Mouse (Mus musculus) lung, postnatal 4 days (tissue): Measurements from ENCODE around the gene Polr3gl.
A peak's percentile ranks its signal among the peaks of the same experiment; 100 is the strongest.
"Not testable (repeated sequence)": the region's sequence is repeated elsewhere in the genome, so short reads cannot be mapped to it uniquely, and the experiment has no call there.

Source experiments
- DNase-seq, 2 experiments: peaks; one replicate each; pipeline ENCODE4 v3.0.0; 2021

Polr3gl gene

DNA sequence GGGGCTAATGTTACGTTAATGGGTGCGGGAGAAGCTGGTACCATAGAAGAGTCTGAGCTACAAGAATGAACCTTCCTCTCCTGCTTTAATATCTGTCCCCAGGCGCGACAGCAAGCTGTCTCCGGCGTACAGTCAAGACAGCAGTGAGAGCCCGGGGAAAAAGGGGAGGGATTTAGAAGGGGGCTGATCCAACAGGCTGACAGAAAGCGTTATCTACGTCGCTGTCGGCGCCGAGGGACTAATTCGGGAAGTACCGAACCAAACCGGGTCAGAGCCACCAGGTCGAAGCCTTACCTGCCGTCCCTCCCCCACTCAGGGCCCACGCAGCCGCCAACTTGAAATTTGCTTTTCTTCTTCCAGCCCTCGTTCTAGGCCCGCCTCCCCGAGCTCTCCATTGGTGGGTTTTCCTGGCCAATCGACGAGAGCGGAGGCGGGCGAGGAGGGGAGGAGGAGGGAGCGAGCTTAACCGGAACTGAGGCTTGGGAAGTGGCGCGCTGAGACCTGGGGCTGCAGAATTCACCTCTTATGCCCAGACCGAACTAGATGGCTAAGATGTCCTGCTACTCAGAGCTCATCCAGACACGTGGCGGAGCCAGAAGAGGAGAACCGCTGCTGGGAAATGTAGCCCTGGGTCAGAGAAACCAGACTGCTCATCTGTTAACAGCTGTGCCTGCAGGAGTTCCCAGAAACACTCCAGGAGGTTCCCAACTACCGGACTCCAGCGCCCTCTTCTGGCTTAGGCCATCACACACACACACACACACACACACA lies at the start of gene Polr3gl:
Gene Polr3gl (minus strand): TSS at position 392 of the 771 bp plus-strand sequence.
- DNase-seq, result peak; percentile 95 to 96

DNA sequence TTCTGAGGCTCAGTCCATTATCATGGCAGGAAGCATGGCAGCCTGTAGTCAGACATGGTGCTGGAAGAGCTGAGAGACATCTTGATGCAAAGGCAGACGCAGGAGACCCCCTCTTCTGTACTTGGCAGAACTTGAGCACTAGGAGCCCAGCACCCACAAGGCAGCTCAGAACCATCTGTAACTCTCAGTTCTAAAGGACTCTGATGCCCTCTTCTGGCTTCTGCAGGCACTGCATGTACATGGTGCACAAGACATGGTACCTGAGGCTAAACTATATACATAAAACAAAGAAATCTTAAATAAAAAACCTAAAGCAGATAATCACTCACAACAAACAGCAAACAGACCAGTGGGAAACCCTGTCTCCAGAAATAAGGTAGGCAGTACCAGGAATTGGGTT lies 45.2 kb upstream of the Polr3gl start:
- peak; percentile 37 to 71 for DNase-seq

- no peak for DNase-seq
These were observed 42.5 kb upstream of the Polr3gl start for GRCm38 (mm10) chr3:96636448-96636847.

- DNase-seq, result no peak
These were observed 41.9 kb upstream of the Polr3gl start for GRCm38 (mm10) chr3:96635906-96636305.

DNA sequence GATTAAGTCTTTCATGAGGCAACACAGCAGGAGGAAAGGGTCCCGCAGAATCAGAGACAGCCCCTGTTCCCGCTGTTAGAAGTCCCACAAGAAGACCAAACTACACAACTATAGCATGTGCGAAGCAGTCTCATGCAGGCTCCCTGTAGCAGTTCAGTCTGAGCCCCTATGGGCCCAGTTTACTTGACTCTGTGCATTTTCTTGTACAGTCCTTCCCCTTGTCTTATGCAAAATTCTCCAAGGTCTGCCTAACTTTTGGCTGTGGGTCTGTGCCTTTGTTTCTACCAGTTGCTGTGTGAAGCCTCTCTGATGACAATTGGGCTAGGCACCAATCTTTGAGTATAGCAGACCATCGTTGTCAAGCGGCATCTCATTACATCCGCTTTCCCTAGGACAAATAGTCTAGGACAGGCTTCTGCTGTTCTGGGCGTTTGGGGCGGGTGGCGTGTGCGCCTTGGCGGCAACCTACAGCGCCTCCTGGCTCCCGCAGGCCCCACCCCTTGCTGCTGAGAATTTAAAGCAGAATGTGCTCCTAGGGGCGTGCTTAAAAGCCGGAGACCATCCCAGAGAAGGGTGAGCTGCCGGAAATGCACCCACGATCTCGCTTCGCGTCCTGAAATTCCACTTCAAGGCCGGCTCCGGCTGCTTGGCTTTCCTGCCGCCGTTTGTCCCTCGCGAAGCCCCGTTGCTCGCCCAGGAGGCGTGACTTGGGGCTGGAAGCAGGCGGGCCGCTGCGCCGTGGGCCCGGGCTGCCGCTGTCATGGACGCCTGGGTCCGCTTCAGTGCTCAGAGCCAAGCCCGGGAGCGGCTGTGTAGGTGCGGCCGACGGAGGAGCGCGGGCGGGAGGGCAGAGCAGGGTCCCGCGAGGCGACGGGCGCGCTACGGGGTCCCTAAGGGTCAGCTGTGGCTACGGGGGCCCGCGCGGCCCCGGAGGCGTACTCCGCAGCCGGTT lies 41.2 kb upstream of the Polr3gl start, which contains the start of the genes Pex11b and Gm42957:
Gene Pex11b (plus strand): TSS at position 449 of the 952 bp plus-strand sequence.
Gene Gm42957 (plus strand): TSS at position 547 of the 952 bp plus-strand sequence.
- DNase-seq, result peak; percentile 93 to 95

- DNase-seq, result no peak
These were observed 40.0 kb upstream of the Polr3gl start for GRCm38 (mm10) chr3:96634015-96634414.

DNA sequence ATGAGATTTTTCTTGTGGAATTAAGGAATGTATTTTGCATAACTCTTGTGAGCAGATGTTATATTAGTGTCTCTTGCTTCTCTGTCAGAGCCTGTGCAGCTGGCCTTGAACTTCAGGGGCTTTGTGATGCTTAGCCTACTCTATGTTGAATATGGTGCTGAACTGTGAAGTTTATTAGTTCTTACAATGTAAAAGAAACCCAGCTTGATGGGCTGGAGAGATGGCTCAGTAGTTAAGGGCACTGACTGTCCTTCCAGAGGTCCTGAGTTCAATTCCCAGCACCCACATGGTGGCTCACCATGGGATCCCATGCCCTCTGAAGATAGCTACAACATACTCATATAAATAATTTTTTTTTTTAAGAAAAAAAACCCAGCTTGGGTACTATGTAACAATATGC lies 38.1 kb upstream of the Polr3gl start:
- DNase-seq, result no peak

DNA sequence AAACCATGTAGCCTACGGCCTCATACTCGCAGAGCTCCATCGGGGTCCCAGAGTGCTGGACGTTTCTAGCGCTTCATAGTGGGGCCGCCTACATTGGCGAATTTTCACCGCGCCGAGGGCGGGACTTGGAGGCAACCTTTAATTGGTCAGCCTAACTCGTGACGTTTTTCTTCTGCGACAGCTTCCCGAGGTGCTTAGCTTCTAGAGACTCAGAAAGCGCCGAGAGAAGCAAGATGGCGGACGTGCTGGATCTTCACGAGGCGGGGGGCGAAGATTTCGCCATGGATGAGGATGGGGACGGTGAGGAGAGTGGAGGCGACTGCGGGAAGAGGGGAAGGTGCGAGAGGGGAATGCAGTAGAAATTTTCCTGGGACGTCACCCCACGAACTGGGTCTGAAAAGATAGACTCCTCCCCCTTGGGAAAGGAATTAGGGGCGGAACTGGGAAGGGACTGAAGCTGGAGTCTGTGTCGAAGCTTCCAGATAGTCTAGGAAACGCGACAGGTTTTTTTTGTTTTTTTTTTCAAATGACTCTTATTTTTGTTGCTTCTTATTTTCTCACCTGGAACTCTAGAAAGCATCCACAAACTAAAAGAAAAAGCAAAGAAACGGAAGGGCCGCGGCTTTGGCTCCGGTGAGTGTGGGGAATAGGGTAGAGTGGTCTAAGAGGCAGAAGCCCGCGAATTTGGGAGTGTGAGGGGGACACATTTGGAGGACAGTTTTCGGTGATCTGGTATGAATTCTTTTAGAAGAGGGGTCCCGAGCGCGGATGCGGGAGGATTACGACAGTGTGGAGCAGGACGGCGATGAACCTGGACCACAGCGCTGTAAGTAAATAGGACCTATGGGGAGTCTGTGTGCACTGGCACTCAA lies 36.0 kb upstream of the Polr3gl start, which contains the start of gene Rbm8a:
Gene Rbm8a (plus strand): TSS at position 205 of the 872 bp plus-strand sequence.
- DNase-seq, result peak; percentile 96

- no peak for DNase-seq
These were observed 29.2 kb upstream of the Polr3gl start for GRCm38 (mm10) chr3:96623201-96623600.

GRCm38 (mm10) chr3:96617941-96618340 lies 24.0 kb upstream of the Polr3gl start:
- DNase-seq, result no peak

GRCm38 (mm10) chr3:96606618-96607017 lies 12.6 kb upstream of the Polr3gl start:
- DNase-seq, result no peak

DNA sequence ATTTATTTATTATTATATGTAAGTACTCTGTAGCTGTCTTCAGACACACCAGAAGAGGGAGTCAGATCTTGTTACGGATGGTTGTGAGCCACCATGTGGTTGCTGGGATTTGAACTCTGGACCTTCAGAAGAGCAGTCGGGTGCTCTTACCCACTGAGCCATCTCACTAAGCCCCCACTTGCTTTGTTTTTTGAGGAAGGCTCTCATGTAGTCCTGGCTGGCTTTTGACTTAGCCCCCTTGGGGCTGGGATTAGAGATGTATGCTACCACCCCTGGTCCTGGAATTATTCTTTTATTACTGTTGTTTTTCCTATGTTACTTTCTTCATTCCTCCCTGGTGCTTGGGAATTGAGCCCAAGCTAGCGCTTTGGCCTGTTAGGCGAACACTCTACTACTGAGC lies 12.0 kb upstream of the Polr3gl start:
- DNase-seq, result not testable (repeated sequence)

DNA sequence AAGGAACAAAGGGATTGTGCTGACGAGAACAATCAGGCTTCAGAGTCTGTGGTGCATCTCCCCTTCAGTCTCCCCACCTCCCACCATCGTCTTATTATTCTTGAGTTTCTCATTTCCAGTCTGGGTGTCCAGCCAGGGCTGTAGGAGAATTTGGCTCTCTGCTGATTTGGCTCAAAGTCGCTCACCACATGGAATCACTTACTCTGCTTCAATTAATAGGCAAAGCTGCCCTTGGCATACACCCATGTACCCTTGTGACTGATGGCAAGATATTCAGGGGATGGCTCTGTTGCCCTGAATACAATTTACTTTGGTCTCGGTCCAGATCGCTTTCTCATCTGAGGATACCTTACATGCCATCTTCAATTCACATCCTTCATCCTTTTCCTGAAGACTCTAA lies 9.3 kb upstream of the Polr3gl start:
- DNase-seq, result peak; percentile 17 to 30

GRCm38 (mm10) chr3:96602704-96603084 lies 8.7 kb upstream of the Polr3gl start:
- no peak for DNase-seq

DNA sequence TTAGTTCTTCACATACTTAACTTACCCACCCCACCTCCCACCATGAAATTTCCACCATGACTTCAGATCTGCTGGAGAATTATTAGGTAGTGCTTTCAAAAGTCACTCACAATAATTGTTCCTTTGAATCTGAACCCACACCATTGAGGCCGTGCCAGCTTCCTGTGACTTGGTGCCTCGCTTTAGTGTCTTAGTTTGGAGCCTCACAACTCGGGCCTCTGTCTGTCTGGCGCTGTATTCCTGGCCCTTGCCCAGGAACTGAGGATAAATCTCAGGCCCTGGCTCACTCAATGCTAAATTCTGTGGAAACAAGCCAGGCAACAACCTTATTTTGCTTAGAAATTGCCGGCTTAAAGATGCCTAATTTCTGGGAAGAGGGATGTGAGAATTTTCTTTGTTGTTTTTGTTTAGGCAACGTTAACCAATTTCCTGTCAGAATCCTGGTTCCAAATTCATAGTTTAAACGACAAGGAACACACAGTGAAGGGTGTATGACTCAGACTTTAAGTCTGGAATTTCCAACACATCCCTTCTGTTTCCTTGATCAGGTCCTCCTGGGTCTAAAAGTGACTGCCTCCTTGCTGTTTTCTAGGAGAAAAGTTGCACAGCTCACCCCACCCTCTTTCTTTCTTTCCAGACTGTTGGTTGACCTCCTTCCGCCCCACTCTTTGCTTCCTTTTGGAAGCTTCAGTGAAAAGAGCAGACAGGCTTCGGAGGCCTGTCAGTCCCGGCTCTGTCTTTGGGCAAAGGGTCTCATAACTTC lies 8.1 kb upstream of the Polr3gl start:
- DNase-seq, result peak; percentile 42 to 58

DNA sequence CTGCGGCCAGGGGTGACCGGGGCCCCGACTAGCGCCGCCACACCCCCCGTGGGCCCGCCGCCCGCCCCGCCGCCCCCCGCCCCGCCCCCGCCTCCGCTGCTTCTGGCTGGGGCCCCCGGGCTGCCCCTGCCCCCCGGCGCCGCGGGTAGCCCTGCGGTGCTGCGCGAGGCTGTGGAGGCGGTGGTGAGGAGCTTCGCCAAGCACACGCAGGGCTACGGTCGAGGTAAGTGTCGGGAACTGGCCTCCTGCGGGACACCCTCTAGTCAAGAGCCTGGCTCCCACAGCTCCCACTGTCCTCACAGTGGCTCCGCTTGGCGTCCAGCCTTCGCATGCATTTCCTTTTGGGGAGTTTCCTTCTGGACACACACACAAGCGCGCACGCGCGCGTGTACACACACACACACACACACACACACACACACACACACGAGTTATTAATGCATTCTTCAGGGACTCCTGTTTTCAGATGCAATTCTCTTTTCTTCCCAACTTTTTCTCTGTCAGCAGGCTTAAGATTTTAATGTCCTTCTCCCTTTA lies 7.3 kb upstream of the Polr3gl start:
- peak; percentile 79 to 90 for DNase-seq

DNA sequence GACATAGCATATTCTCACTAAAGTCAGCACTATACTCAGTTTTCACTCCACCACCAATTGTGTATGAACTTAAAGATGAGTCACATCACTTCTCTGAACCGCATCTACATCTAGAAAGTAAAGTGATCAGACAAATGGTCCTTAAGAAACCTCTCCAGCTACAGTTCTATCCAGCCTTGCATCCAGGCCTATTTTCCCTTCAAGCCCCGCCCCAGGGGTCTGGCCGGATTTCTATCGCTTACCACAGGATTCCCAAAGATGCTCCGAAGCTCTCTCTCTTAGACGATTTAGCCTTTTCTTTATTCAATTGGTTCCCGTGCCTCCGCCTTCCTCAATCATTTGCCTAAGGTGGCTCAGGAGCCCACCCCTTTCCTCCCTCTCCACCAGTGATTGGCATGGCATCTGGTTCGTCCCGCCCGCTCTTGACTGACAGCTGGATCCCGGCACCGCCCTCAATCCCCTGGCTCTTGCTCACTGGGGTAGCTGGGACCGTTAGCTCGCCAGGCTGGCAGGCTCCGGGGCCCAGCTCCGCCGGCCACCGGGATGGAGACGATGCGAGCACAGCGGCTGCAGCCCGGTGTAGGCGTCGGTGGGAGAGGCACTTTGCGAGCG lies 6.8 kb upstream of the Polr3gl start, which contains the start of gene Lix1l:
Gene Lix1l (plus strand): TSS at position 511 of the 612 bp plus-strand sequence.
- peak; percentile 94 to 96 for DNase-seq

DNA sequence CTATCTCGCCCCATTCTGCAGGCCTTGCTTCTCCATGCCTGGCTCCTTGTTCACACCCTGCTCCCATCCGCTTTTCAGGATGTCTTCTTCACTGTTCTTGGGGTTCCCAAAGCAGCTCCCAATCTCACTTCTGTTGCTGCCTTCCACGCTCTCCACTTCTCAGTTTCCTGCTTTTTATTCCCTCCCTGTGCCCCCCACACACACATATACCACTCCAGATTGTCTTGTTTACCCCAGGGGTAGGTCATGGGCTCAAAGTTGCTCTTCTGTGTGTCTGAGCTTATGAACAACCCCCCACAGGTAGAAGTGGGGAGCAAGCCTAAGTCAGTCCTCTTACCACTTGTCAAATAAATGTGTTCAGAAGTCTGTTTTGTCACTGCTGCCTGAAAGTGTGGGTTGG lies 5.4 kb upstream of the Polr3gl start:
- no peak for DNase-seq

DNA sequence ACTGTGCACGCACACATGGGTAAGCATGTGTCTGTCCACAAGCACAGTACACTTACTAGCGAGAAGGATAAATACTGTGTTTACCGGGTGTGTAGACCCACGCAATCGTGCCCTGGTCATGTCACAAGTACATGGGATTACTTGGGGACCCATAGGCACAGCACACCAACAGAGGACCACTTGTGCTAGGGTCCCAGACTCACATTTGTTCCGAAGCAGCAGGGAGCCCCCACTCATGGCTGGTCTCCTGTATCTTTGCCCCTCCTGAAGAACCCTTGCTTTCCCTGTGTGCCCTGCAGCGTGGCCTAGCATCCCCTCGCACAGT lies 5.0 kb upstream of the Polr3gl start:
- DNase-seq, result no peak

DNA sequence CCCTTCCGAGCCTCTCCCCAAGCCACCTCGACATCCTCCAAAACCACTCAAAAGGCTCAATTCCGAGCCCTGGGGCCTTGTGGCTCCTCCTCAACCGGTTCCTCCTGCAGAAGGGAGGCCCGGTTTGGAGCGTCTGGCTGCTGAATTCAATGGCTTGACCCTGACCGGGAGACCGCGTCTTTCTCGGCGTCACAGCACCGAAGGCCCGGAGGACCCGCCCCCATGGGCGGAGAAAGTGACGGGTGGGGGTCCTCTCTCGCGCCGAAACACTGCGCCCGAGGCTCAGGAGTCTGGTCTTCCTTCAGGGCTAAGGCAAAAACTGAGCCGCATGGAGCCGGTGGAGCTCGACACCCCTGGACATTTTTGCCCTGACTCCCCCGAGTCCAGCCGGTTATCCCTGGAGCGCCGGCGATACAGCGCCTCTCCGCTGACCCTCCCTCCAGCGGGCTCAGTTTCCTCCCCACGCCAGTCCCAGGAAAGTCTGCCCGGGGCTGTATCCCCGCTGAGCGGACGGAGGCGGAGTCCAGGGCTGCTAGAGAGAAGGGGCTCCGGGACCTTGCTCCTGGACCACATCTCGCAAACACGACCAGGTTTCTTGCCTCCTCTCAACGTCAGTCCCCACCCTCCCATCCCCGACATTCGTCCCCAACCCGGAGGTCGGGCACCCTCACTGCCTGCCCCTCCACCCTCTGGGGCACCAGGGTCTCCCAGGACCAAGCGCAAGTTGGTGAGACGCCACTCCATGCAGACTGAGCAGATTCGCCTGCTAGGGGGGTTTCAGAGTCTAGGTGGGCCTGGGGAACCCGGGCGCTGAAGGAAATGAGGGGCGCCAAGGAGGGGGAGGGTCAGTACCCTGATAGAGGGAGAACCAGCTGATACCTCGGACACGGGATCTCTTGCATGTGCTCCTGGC lies 4.4 kb upstream of the Polr3gl start:
- peak; percentile 74 to 81 for DNase-seq
